Mouse (Mus musculus) hindbrain, postnatal 0 days (tissue): ENCODE measurements around the gene Wipi2. TPM values are rescaled to one million over a fixed set of nuclear protein-coding genes. Genes with fewer than 3 reads are reported as not detected.

Source experiments
- ATAC-seq: fragments of 200-750 bp; cut with Nextera tagmentation; 2 replicates; pipeline ENCODE4 v1.8.0; 2017; ENCODE audit warnings: mild to moderate bottlenecking, moderate TSS enrichment, moderate library complexity
- DNase-seq: peaks from one replicate; pipeline ENCODE4 v3.0.0-alpha.2; 2015; ENCODE audit warnings: low spot score
- H3K27ac ChIP-seq: fragments of 300-500 bp; sonication (generic); 2 replicates; pipeline ENCODE4 v1.5.1; 2014; ENCODE audit warnings: mild to moderate bottlenecking
- H3K27me3 ChIP-seq: fragments of 300-500 bp; sonication (generic); 2 replicates; pipeline ENCODE4 v1.6.1; 2014; ENCODE audit warnings: low read length, mixed read lengths; ENCODE audit not compliant: insufficient read depth
- H3K36me3 ChIP-seq: fragments of 300-500 bp; sonication (generic); 2 replicates; pipeline ENCODE4 v1.6.1; 2014; ENCODE audit warnings: low read length, mixed read lengths; ENCODE audit not compliant: insufficient read depth
- H3K4me1 ChIP-seq: fragments of 300-500 bp; sonication (generic); 2 replicates; pipeline ENCODE4 v1.6.1; 2014; ENCODE audit warnings: antibody characterized with exemption, low read length, mixed read lengths; ENCODE audit not compliant: insufficient read depth
- H3K4me2 ChIP-seq: fragments of 300-500 bp; sonication (generic); 2 replicates; pipeline ENCODE4 v1.6.1; 2014; ENCODE audit warnings: low read depth, mild to moderate bottlenecking, low read length, moderate library complexity, mixed read lengths
- H3K4me3 ChIP-seq: fragments of 300-500 bp; sonication (generic); 2 replicates; pipeline ENCODE4 v1.5.1; 2014; ENCODE audit warnings: low read length
- H3K9ac ChIP-seq: fragments of 300-500 bp; sonication (generic); replicated peaks from 2 replicates; pipeline ENCODE4 v1.6.1; 2014; ENCODE audit warnings: mild to moderate bottlenecking, low read length, moderate library complexity, mixed read lengths
- H3K9me3 ChIP-seq: fragments of 300-500 bp; sonication (generic); 2 replicates; pipeline ENCODE4 v1.6.1; 2016; ENCODE audit warnings: low read length, mixed read lengths
- CTCF ChIP-seq: IDR thresholded peaks from 2 replicates; pipeline ENCODE4 v1.5.1; 2016; ENCODE audit warnings: antibody characterized with exemption, control low read depth, low read depth
- WGBS: fragments of 180-500 bp; shearing (Covaris S2); extraction: QIAGEN DNeasy Blood & Tissue Kit; methylation state at CpG from one replicate; pipeline ENCODE4 v1.1.7; 2014; 5-methylcytosine and 5-hydroxymethylcytosine counted together
- polyA plus RNA-seq: library from polyadenylated mRNA; unstranded; fragments of >200 nt; fragmentation: Nextera tagmentation; extraction: Ambion mirVana; gene quantifications from 2 replicates; pipeline ENCODE4 v1.2.1, GENCODE M21; 2015
- total RNA-seq: library from RNA; depleted of rRNA; stranded (reverse); fragments of >200 nt; gene quantifications from 2 replicates; pipeline ENCODE4 v1.2.3, GENCODE M21; 2014

Wipi2 gene
- total and polyA plus RNA-seq, 2 experiments from 2014 or later, result 40.0 to 76.5 TPM

GRCm38 (mm10) chr5:142703569-142703968, 76.1 kb downstream of the Wipi2 start:
- Histone ChIP-seq H3K4me3 (peak overlapping the region; percentile 75), H3K4me1 (peaks cover 12% of the 10 kb centered on the region), H3K27ac (peak overlapping the region; percentile 26; the same call in 1 of the 2 replicates), H3K27me3 (no peaks in the 10 kb centered on the region; the same call in 1 of the 2 replicates), H3K4me2 (peak overlapping the region; percentile 78), H3K36me3 (no peaks in the 10 kb centered on the region), H3K9me3 (no peaks in the 10 kb centered on the region), H3K9ac (peak overlapping the region; percentile 75)
- TF ChIP-seq CTCF, result no peak
- peak; percentile 55 for ATAC-seq
- WGBS, result 34% methylated on average over 10 of the region's 10 CpGs
- DNase-seq, result peak; percentile 80

GRCm38 (mm10) chr5:142707709-142708108, 80.2 kb downstream of the Wipi2 start:
- H3K9me3 ChIP-seq, result no peaks in the 10 kb centered on the region
- peaks cover 12% of the 10 kb centered on the region for H3K4me1 ChIP-seq
- TF ChIP-seq CTCF, result no peak
- 91% methylated on average over 5 of the region's 5 CpGs for whole genome bisulfite sequencing
- H3K4me2 ChIP-seq, result no peak overlapping the region
- ATAC-seq, result no peak
- no peak overlapping the region for H3K27ac ChIP-seq
- H3K9ac ChIP-seq, result no peak overlapping the region
- no peak for DNase-seq
- H3K4me3 ChIP-seq, result no peak overlapping the region
- peaks cover 10% of the 10 kb centered on the region; the same call in 1 of the 2 replicates for H3K36me3 ChIP-seq
- no peaks in the 10 kb centered on the region for H3K27me3 ChIP-seq

GRCm38 (mm10) chr5:142709436-142709835, 81.9 kb downstream of the Wipi2 start:
- Histone ChIP-seq H3K4me2 (no peak overlapping the region), H3K27ac (no peak overlapping the region), H3K36me3 (peaks cover 17% of the 10 kb centered on the region; the same call in 1 of the 2 replicates), H3K9me3 (no peaks in the 10 kb centered on the region), H3K9ac (no peak overlapping the region), H3K27me3 (no peaks in the 10 kb centered on the region), H3K4me1 (no peaks in the 10 kb centered on the region), H3K4me3 (no peak overlapping the region)
- DNase-seq (no peak), ATAC-seq (no peak)
- 75% methylated on average over 7 of the region's 7 CpGs for WGBS
- no peak for TF ChIP-seq CTCF

GRCm38 (mm10) chr5:142712373-142712772, 84.9 kb downstream of the Wipi2 start:
- H3K27ac ChIP-seq, result no peak overlapping the region
- no peaks in the 10 kb centered on the region for H3K27me3 ChIP-seq
- H3K36me3 ChIP-seq, result peaks cover 17% of the 10 kb centered on the region; the same call in 1 of the 2 replicates
- peak; percentile 59 for TF ChIP-seq CTCF
- no peaks in the 10 kb centered on the region for H3K4me1 ChIP-seq
- peak; percentile 41 for DNase-seq
- no peak overlapping the region for H3K9ac ChIP-seq
- H3K4me2 ChIP-seq, result no peak overlapping the region
- no peaks in the 10 kb centered on the region for H3K9me3 ChIP-seq
- no peak overlapping the region for H3K4me3 ChIP-seq
- ATAC-seq, result no peak
- WGBS, result 89% methylated on average over 5 of the region's 5 CpGs

DNA sequence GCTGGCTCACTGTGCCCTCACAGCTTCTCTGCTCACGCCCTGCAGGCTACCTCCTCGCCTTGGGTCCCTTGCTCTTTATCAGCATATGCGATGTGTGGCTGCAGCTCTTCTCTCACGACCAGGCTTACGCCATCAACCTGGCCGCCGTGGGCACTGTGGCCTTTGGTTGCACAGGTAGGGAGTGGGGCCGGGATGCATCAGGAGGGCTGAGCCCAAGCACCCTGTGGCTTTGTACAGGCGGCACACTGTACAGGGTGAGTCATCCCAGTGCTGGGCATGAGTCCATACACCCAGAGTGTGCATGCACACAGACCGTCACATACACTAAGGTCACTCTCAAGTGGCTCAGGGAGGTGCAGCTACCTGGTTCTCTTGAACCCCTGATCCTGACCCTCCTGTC, 86.5 kb downstream of the Wipi2 start:
- Histone ChIP-seq H3K4me2 (no peak overlapping the region), H3K27ac (no peak overlapping the region), H3K9ac (no peak overlapping the region), H3K4me3 (no peak overlapping the region), H3K27me3 (no peaks in the 10 kb centered on the region), H3K36me3 (peaks cover 23% of the 10 kb centered on the region; the same call in 1 of the 2 replicates), H3K9me3 (no peaks in the 10 kb centered on the region), H3K4me1 (no peaks in the 10 kb centered on the region)
- no peak for TF ChIP-seq CTCF
- ATAC-seq, result no peak; the same call in 1 of the 2 replicates
- no peak for DNase-seq
- 93% methylated on average over 10 of the region's 10 CpGs for WGBS

DNA sequence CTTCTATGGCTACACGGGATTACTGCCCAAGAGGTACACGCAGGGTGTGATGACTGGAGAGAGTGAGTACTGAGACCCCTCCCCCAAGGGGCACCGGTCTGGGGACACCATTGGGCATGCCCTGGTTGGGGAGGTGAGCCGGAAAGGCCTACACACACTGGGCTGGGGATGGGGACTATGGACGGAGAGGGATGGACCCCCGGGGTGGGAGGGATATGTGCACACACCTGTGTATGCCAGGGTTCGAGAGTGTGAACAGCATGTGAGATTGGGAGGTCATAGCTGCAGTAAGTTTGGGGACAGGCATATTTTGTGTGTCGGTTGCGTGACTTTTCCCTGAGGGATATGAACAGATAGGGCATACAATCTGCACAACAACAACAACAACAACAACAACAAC, 87.6 kb downstream of the Wipi2 start:
- no peak for ATAC-seq
- no peak overlapping the region for H3K27ac ChIP-seq

DNA sequence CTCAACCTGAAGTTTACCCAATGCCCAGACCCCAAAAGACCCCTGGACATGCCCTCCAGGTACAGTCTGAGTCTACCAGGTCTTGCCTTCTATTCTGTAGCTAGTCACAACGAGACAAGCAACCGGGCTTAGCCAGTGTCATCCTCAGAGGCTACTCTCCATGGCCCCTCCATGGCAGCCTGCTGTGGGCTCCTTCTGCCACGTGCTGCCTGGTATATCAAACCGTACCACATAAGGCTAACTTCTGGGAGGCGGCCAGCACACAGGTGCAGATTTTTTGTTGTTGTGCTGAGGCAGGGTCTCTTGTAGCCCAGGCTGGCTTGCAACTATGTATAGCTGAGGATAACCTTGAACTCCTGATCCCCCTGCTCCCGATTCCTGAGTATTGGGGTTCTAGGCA, 88.6 kb downstream of the Wipi2 start:
- H3K27ac ChIP-seq, result no peak overlapping the region
- no peak overlapping the region for H3K4me2 ChIP-seq
- ATAC-seq, result no peak
- H3K27me3 ChIP-seq, result no peaks in the 10 kb centered on the region
- peaks cover 19% of the 10 kb centered on the region; the same call in 1 of the 2 replicates for H3K36me3 ChIP-seq
- H3K9ac ChIP-seq, result no peak overlapping the region
- H3K4me1 ChIP-seq, result no peaks in the 10 kb centered on the region
- H3K4me3 ChIP-seq, result no peak overlapping the region
- no peaks in the 10 kb centered on the region for H3K9me3 ChIP-seq
- TF ChIP-seq CTCF, result no peak
- DNase-seq, result no peak
- 80% methylated on average over 6 of the region's 6 CpGs for WGBS

More for the DNA sequence above, 87.6 kb downstream of the Wipi2 start:
- DNase-seq, result no peak
- no peak overlapping the region for H3K9ac ChIP-seq
- 84% methylated on average over 9 of the region's 9 CpGs for whole genome bisulfite sequencing
- no peaks in the 10 kb centered on the region for H3K9me3 ChIP-seq
- no peaks in the 10 kb centered on the region for H3K27me3 ChIP-seq
- peaks cover 25% of the 10 kb centered on the region; the same call in 1 of the 2 replicates for H3K36me3 ChIP-seq
- no peaks in the 10 kb centered on the region for H3K4me1 ChIP-seq
- H3K4me2 ChIP-seq, result no peak overlapping the region
- no peak for TF ChIP-seq CTCF
- H3K4me3 ChIP-seq, result no peak overlapping the region
